Mouse (Mus musculus): ENCODE data around the gene Gm28729.
"Not testable (repeated sequence)": the region's sequence is repeated elsewhere in the genome, so short reads cannot be mapped to it uniquely, and the experiment has no call there.

The Gm28729 gene

DNA sequence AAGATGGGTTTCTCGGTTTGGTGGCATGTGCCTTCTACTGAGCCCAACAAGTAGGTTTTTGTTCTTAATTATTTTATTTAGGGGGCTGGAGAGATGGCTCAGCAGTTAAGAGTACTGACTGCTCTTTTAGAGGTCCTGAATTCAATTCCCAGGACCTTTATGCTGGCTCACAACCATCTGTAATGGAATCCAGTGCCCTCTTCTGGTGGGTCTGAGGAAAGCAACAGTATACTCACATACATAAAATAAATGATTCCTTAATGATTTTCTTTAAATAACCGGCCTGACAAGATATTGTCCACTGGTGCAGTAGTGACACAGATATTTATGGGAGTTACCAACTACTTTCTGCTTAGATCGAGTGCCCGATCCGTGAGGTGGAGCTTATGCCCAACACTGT is 1.9 kb downstream of the Gm28729 start:
- DNase-seq (ENCODE audit: low read depth in 1 of 2, low spot score in 2 of 2) = no peak

DNA sequence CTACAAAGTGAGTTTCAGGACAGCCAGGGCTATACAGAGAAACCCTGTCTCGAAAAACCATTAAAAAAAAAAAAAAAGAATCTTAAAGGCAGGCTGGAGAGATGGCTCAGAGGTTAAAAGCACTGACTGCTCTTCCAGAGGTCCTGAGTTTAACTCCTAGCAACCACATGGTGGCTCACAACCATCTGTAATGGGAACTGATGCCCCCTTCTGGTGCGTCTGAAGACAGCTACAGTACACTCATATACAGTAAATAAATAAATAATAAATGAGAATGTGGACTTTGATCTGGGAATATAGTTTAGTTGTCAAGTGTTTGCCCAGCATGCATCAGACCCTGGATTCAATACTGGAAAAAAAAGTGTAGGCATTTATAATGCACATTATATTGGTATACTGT is 3.5 kb downstream of the Gm28729 start:
- DNase-seq (ENCODE audit: low read depth in 1 of 2, low spot score in 2 of 2) = not testable (repeated sequence)

DNA sequence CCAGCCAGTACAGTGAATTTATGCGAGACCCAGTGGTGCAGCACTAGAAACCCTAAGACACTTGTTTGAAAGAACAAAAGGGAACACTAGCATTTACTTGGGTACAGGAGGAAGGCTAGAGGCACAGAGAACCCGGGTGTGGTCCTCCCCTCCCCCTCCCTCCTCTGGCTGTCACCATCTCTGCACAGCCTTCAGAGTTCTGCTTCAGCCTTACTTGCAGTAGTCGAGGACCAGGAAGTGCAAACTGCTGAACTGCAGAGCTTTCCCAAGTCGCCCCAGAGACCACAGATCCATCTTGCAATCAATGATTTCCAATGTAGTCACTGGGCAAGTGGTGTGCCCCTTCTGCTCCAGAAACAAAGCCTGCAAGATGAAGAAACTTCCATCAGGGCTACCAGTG is 7.6 kb downstream of the Gm28729 start:
- DNase-seq (ENCODE audit: low read depth in 1 of 2, low spot score in 2 of 2) = no peak

DNA sequence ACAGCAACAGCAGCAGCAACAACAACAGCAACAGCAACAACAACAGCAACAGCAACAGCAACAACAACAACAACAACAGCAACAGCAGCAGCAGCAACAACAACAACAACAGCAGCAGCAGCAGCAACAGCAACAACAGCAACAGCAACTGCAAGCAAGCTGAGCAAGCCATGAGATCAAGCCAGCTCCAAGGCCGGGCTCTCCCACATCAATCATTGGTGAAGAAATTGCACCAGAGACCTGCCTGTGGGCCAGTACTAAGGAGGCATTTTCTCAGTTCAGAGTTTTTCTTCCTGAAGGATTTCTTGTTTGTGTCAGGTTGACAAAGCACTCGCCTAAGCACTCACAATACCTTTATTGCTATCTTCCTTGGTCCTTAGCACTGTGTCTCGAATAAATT is 8.3 kb downstream of the Gm28729 start:
- DNase-seq (ENCODE audit: low read depth in 1 of 2, low spot score in 2 of 2) = no peak

GRCm38 (mm10) chr9:96515737-96516136 is 9.3 kb downstream of the Gm28729 start:
- no peak for DNase-seq (ENCODE audit: low read depth in 1 of 2, low spot score in 2 of 2)

- no peak for DNase-seq (ENCODE audit: low read depth in 1 of 2, low spot score in 2 of 2)
These were observed 10.8 kb downstream of the Gm28729 start for GRCm38 (mm10) chr9:96514278-96514677.

DNA sequence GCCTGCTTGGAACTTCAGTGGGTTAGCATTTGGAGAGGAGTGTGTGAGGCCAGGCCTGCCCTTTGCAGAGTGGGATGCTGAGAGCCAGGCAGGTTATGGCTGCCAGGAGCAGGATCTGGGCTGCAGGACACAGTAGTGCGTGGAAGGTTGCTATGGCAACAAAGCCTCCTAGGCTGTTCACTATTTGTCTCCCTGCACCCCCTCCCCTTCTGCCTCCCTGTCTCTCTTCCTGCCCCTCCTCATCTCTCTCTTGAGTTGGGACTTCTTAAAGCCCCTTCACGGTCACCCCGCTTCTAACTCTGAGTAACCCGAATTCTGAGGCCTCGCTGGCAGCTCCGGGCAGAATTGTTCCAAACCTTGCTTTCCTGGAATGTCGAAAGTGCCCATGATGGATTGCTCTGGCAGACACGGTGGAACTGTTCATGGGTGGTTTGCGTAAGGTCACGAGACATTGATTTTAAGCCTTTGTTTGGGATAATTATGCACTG is 19.0 kb downstream of the Gm28729 start:
- no peak for DNase-seq (ENCODE audit: low read depth in 1 of 2, low spot score in 2 of 2)

DNA sequence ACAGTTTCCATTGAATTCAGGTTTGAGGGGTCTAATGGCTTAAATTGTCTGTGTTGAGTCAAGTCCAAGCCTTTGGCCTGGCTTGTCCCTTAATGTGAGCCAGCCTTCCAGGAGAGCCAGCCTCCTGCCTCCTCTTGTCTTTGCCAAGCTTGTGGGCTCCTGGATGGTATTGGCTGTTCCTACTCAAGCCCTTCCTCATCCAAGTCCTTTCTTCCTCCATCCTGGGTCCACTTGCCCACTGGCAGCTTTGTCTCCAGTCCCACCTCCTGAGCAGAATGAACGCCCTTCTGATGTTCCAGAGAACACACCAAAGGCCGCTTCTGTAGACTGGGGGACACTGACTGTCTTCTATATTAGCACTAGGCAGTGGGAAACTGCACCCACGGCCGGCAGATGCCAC is 19.9 kb downstream of the Gm28729 start:
- DNase-seq (ENCODE audit: low read depth in 1 of 2, low spot score in 2 of 2) = no peak

DNA sequence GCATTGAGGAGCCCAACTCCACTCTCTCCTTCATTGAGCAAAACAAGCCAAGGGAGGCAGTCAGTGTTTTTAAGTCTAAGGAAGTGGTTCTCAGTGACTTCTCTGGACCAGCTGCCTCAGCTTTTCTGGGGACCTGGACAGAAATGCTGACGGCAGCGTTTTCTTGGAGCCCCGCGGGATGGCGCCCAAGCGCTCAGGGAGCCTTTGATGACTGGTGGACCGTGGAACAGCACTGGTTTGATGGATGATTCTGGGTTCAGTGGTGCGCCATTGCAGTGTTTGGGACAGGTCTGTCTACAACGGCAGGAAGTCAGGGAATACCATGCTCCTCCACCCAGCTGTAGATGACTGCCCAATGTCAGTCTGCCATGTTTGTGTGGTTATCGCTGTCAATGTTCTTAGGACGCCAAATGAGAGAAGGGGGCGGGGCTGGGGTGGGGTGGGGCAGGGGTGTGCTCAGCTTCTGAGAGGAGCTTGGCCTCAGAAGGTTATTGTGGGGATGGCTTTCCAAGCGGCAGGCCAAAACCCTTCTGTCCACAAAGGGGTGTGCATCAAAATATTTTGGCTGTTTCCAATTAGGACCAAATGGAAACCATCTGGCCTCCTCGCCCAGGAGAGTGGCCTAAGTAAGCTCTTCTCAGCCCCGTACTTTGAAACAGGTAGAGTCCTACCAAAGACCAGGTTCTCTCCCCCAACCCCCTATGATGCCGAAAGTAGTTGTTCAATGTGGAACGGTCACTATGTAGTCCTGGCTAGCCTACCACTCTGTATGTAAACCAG is 20.8 kb downstream of the Gm28729 start:
- no peak for DNase-seq (ENCODE audit: low read depth in 1 of 2, low spot score in 2 of 2)

GRCm38 (mm10) chr9:96502856-96503610 is 22.0 kb downstream of the Gm28729 start:
- no peak for DNase-seq (ENCODE audit: low read depth in 1 of 2, low spot score in 2 of 2)

GRCm38 (mm10) chr9:96501217-96501616 is 23.8 kb downstream of the Gm28729 start:
- no peak for DNase-seq (ENCODE audit: low read depth in 1 of 2, low spot score in 2 of 2)

DNA sequence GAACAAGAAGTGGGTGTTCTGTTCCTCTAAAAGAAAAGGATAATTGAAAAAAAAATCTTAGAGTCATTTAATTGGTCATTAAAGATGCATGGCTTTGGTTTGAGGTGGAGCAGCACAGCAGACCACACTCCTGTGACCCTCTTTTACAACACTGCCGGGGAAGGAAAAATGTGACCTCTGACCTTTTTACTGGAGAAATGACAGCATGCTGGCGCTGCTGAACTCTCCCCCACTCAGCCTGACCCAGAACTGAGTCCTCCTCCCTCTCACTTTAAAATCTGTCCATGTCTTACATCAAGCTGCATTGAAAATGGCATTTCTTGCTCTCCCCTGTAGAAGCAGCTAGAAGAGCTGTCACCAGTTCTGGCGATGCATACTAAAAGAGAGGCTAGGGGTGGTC is 31.9 kb downstream of the Gm28729 start:
- DNase-seq (ENCODE audit: low read depth in 1 of 2, low spot score in 2 of 2) = no peak

- peak in 1 of 2 experiments; percentile 26 for DNase-seq (ENCODE audit: low read depth in 1 of 2, low spot score in 2 of 2)
These were observed 33.3 kb downstream of the Gm28729 start for GRCm38 (mm10) chr9:96491810-96492209.

DNA sequence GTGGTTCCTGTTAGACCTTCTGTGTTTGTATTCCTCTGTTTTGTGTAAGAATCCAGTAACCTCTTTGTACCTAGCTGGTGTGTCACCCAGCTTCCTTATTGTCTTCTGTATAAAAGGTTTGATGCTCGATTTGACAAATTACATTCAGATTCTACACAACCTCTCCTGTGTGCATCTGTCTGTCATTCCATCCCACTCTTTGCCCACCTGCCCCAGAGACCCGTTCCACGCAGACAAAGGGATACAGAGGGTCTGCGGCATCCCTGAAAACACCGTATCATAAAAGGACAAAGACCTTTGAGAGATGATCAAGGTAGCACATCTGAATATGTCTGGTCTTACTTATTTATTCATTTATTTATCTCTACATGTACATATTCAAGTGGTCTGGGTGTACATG is 37.2 kb downstream of the Gm28729 start:
- not testable (repeated sequence) for DNase-seq (ENCODE audit: low read depth in 1 of 2, low spot score in 2 of 2)

GRCm38 (mm10) chr9:96483648-96484047 is 41.4 kb downstream of the Gm28729 start:
- no peak for DNase-seq (ENCODE audit: low read depth in 1 of 2, low spot score in 2 of 2)

- DNase-seq (ENCODE audit: low read depth in 1 of 2, low spot score in 2 of 2) = no peak
These were observed 42.0 kb downstream of the Gm28729 start for GRCm38 (mm10) chr9:96483028-96483427.

DNA sequence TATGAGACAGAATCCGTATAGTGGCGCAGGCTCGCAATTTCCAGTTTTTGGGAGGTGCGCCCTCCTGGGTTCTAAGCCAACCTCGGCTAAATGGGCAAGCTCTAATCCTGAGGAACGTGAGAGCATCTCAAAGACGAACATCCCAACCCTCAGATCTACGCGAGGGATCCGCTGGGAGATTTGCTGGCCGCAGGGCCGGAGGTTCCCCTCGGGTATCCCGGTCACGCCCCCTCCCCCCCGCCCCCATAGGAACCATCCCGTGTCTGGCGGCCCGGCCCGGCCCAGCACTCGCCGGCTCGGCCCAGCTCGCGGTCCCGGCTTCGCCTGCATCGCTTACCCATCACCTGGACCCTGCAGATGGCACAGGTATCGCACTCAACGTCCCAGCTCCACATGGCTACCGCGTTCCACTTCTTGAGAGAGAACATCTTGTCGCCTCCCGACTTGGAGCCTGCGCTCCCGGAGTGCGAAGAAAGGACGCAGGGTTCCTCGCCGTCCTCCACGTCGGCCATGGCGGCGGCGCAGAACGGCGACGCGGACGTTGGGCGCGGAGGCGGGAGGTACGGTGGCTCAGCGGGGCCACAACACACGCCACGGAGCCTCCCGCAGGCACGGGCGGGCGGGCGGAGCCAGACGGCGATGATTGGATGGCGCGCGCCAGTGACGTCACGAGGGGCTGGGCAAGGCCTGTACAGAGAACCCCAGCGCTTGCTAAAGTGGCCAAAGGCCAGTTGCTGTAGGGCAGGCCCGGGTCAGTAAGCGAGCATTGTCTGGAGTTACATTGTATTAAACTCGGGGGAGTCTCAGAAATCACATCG is 46.8 kb downstream of the Gm28729 start, which contains the start of gene Rnf7:
Gene Rnf7 (minus strand): TSS at position 605 of the 818 bp plus-strand sequence.
- peak; percentile 92 to 96 for DNase-seq (ENCODE audit: low read depth in 1 of 2, low spot score in 2 of 2)

DNA sequence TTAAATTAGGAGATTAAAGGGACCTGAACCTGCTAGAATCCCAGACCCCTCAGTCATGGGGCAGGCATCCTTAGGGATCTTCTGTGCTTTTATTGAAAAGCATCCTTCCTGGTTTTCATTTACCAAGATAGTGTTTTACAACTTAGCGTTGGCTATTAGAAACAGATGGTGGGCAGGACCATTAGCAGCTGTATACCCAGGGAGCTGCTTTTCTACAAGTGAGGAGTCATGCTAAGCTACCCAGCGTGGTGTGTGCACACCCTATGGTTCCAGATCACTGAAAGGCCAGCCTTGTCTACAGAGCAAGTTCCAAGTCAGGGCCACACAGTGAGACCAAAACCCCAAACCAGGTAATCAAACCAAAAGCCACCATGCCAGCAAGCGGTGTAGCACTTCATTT is 52.7 kb downstream of the Gm28729 start:
- DNase-seq (ENCODE audit: low read depth in 1 of 2, low spot score in 2 of 2) = no peak

- DNase-seq (ENCODE audit: low read depth in 1 of 2, low spot score in 2 of 2) = not testable (repeated sequence)
These were observed 53.4 kb downstream of the Gm28729 start for GRCm38 (mm10) chr9:96471681-96472080.

DNA sequence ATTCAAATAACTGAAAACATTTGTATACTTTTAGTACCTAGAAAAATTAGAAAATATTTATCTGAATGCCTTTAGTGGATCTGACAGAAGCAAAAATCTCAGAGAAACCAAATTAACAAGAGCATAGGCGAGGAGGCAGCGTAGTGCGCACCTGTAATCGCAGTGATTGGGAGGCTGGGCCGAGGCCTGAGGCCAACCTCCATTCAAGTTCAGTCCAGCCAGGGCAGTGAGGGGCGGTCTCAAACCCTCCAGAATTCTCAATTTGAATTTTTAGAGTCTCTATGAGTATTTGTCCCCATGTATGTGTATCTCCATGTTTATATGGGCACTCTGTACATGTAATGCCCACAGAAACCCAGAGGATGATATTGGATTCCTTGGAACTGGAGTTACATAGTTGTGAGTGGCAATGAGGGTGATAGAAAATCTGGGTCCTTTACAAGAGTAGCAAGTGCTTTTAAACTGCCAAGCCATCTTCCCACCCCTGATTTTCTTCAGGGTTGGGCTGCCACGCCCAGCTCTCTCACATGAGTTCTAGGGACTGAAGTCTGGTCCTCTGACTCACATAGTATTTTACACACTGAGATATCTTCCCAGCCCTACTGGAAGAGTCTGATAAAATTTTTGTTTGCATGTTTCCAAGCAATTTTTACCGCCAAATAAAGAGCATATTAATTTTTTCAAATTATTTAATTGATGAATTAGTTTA is 54.6 kb downstream of the Gm28729 start:
- no peak for DNase-seq (ENCODE audit: low read depth in 1 of 2, low spot score in 2 of 2)

All from monocyte, adult 2 months (primary cell).